Mouse (Mus musculus) mouse trophoblast stem cell (cell line): ENCODE results near the gene Ubiad1.

Source experiments
- in situ Hi-C, 2 experiments: fragments of 300-500 bp; cut with MseI, MboI; formaldehyde crosslinking; loops; 2 replicates in 1 of 2; 3 replicates in 1 of 2; pipeline ENCODE4 v1.15.1; 2025

The Ubiad1 gene

GRCm38 (mm10) chr4:148453707-148454106 is 9.1 kb upstream of the Ubiad1 start:
- in situ Hi-C loops = no loop called here

- in situ Hi-C loops = no loop called here
These were observed 4.3 kb upstream of the Ubiad1 start for GRCm38 (mm10) chr4:148448853-148449245.

GRCm38 (mm10) chr4:148448179-148448852 is 3.7 kb upstream of the Ubiad1 start, which contains the start of gene Mtor:
Gene Mtor, plus strand, starts transcription at chr4:148448611.
- in situ Hi-C loops = no loop called here

- in situ Hi-C loops = no loop called here
These were observed 2.0 kb downstream of the Ubiad1 start for GRCm38 (mm10) chr4:148442598-148442997.

GRCm38 (mm10) chr4:148441931-148442330 is 2.6 kb downstream of the Ubiad1 start:
- in situ Hi-C loops = no loop called here

- in situ Hi-C loops = loop anchor here in 1 of 2 experiments (10.0 kb wide), 1 partner anchor 261 kb away; no protein-coding TSS in a partner anchor
These were observed 8.8 kb downstream of the Ubiad1 start for GRCm38 (mm10) chr4:148435657-148436330.

GRCm38 (mm10) chr4:148435106-148435505 is 9.5 kb downstream of the Ubiad1 start:
- in situ Hi-C loops = loop anchor here in 1 of 2 experiments (10.0 kb wide), 1 partner anchor 260 kb away; no protein-coding TSS in a partner anchor

- in situ Hi-C loops = loop anchor here in 1 of 2 experiments (10.0 kb wide), 1 partner anchor 260 kb away; no protein-coding TSS in a partner anchor
These were observed 10.0 kb downstream of the Ubiad1 start for GRCm38 (mm10) chr4:148434554-148434953.

GRCm38 (mm10) chr4:148433813-148434212 is 10.8 kb downstream of the Ubiad1 start:
- in situ Hi-C loops = loop anchor here in 1 of 2 experiments (10.0 kb wide), 1 partner anchor 259 kb away; no protein-coding TSS in a partner anchor

GRCm38 (mm10) chr4:148433336-148433735 is 11.2 kb downstream of the Ubiad1 start:
- in situ Hi-C loops = loop anchor here in 1 of 2 experiments (10.0 kb wide), 1 partner anchor 259 kb away; no protein-coding TSS in a partner anchor

- in situ Hi-C loops = loop anchor here in 1 of 2 experiments (10.0 kb wide), 1 partner anchor 258 kb away; no protein-coding TSS in a partner anchor
These were observed 12.1 kb downstream of the Ubiad1 start for GRCm38 (mm10) chr4:148432488-148432887.

GRCm38 (mm10) chr4:148430880-148431519 is 13.6 kb downstream of the Ubiad1 start:
- in situ Hi-C loops = loop anchor here in 1 of 2 experiments (10.0 kb wide), 1 partner anchor 256 kb away; no protein-coding TSS in a partner anchor

GRCm38 (mm10) chr4:148429686-148430085 is 14.9 kb downstream of the Ubiad1 start:
- in situ Hi-C loops = loop anchor here (5.0 to 10.0 kb wide), 2 partner anchors 255 to 257 kb away; no protein-coding TSS in a partner anchor

GRCm38 (mm10) chr4:148429121-148429520 is 15.4 kb downstream of the Ubiad1 start:
- in situ Hi-C loops = loop anchor here in 1 of 2 experiments (5.0 kb wide), 1 partner anchor 257 kb away; no protein-coding TSS in a partner anchor

GRCm38 (mm10) chr4:148428544-148428943 is 16.0 kb downstream of the Ubiad1 start:
- in situ Hi-C loops = loop anchor here in 1 of 2 experiments (5.0 kb wide), 1 partner anchor 256 kb away; no protein-coding TSS in a partner anchor

- in situ Hi-C loops = loop anchor here in 1 of 2 experiments (5.0 kb wide), 1 partner anchor 255 kb away; no protein-coding TSS in a partner anchor
These were observed 17.4 kb downstream of the Ubiad1 start for GRCm38 (mm10) chr4:148426950-148427850.

GRCm38 (mm10) chr4:148417559-148417958 is 27.0 kb downstream of the Ubiad1 start:
- in situ Hi-C loops = no loop called here

- in situ Hi-C loops = no loop called here
These were observed 27.5 kb downstream of the Ubiad1 start for GRCm38 (mm10) chr4:148417074-148417526.

GRCm38 (mm10) chr4:148415575-148415974 is 29.0 kb downstream of the Ubiad1 start:
- in situ Hi-C loops = no loop called here

- in situ Hi-C loops = no loop called here
These were observed 36.2 kb downstream of the Ubiad1 start for GRCm38 (mm10) chr4:148408256-148408975.
